Mouse (Mus musculus) olfactory bulb, adult 2 months (tissue): ENCODE measurements around the gene Zfp106.

ENCODE experiments used
- CTCF ChIP-seq: fragments of 200-500 bp; IDR thresholded peaks from 2 replicates; pipeline ENCODE4 v1.5.1; 2012; ENCODE audit warnings: low read depth, mild to moderate bottlenecking, low read length, moderate library complexity; ENCODE audit not compliant: insufficient read depth
- POLR2A ChIP-seq: fragments of 200-500 bp; IDR thresholded peaks from 2 replicates; pipeline ENCODE4 v1.6.1; 2012; ENCODE audit warnings: mild to moderate bottlenecking, low read depth, low read length, moderate library complexity; ENCODE audit not compliant: insufficient read depth

DNA sequence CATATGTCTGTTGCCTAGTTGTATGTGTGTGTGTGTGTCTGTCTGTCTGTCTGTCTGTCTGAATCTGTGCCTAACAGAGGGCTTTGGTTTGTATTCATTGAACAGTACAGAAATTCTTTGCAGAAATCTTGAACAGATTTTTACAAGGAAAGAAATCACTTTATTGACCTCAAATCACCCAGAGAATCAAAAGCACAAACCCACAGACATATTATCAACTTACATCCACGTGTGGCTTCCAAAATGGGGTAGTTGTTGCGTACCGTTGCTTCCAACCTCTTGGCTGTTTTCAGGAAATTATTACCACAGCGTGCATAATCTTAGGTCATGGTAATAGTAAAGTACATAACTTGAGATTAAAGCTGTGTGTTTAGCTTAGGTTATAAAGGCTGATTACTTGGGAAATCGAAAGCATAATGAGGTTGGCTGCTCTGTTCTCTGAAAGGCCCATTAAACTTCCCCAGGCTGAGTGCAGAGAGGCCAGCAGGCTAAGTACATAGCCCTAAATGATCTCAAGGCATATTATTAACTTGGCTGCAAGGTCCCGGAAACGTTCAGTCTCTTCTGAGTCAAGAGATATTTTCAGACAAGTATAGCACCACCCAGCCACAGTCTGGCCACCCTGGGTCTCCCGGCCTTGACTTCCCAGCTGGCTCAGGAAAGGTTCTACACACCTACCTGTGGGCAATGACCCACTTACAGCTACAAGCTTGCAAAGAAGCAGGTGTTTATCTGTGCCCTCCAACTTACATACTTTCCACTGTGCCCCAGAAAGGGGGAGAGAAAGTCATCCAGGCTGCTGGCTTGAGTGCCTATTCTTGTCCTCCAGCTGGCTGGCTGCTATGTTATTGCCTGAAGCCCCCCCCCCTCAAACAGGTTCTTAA, 80.9 kb downstream of the Zfp106 start:
- TF ChIP-seq CTCF (no peak), POLR2A (no peak)
